In genomic region chr7:25651281-25651680, GRCm38 (mm10) we compare ENCODE assay signal across 9 mouse cellular contexts. TPM values are rescaled to one million over a fixed set of nuclear protein-coding genes. Genes with fewer than 3 reads are reported as not detected.
A peak's percentile ranks its signal among the peaks of the same experiment; 100 is the strongest.
DNase-seq lines count a peak whose midpoint lies in the region; ATAC-seq and TF ChIP-seq lines count a peak whose summit lies in the region.
"Had no signal": no experiment of that assay in that cellular context is flagged by ENCODE, and none has a peak within 500 bp of the region (broad histone marks: within the 10 kb centered on the region; RNA-seq: fewer than 3 reads in every experiment).

No protein-coding gene starts in this region.

- no peaks in the 10 kb centered on the region for H3K36me3 ChIP-seq in midbrain, embryonic 11.5 days (ENCODE audit: control insufficient read depth, insufficient read depth, low read length)
- H3K36me3 ChIP-seq in midbrain, postnatal 0 days (ENCODE audit: insufficient read depth, low read length) = no peaks in the 10 kb centered on the region
- H3K36me3 ChIP-seq in macrophage (ENCODE audit: inconsistent target) = no peaks in the 10 kb centered on the region

- H3K9ac ChIP-seq in midbrain, embryonic 11.5 days (ENCODE audit: low read length) = no peak overlapping the region
- no peak overlapping the region for H3K9ac ChIP-seq in midbrain, postnatal 0 days (replicated peaks; ENCODE audit: low read length, poor library complexity, severe bottlenecking)

- no peak overlapping the region for H3K27ac ChIP-seq in midbrain, embryonic 11.5 days (ENCODE audit: low read depth, low read length)
- no peak overlapping the region for H3K27ac ChIP-seq in midbrain, postnatal 0 days (ENCODE audit: low read depth, low read length)
- H3K27ac ChIP-seq in macrophage = peak overlapping the region; percentile 77

- H3K4me1 ChIP-seq in midbrain, embryonic 11.5 days (ENCODE audit: control insufficient read depth, insufficient read depth, low read length) = no peaks in the 10 kb centered on the region
- H3K4me1 ChIP-seq in midbrain, postnatal 0 days (ENCODE audit: insufficient read depth, low read length) = no peaks in the 10 kb centered on the region

- H3K27me3 ChIP-seq in midbrain, embryonic 11.5 days (ENCODE audit: control insufficient read depth, insufficient read depth, low read length) = no peaks in the 10 kb centered on the region
- no peaks in the 10 kb centered on the region for H3K27me3 ChIP-seq in midbrain, postnatal 0 days (ENCODE audit: insufficient read depth, low read length)

- H3K4me2 ChIP-seq in midbrain, embryonic 11.5 days = no peak overlapping the region
- H3K4me2 ChIP-seq in midbrain, postnatal 0 days (ENCODE audit: low read depth, low read length, poor library complexity, severe bottlenecking) = no peak overlapping the region

- no peak for ATAC-seq in midbrain, embryonic 11.5 days (ENCODE audit: low FRiP score)
- ATAC-seq in midbrain, postnatal 0 days (ENCODE audit: low FRiP score) = no peak

- peaks cover 18% of the 10 kb centered on the region; the same call in 1 of the 2 replicates for H3K79me2 ChIP-seq in macrophage (ENCODE audit: inconsistent target)

- 91% methylated on average over 8 of the region's 8 CpGs for WGBS in midbrain, embryonic 11.5 days
- WGBS in midbrain, postnatal 0 days = 89% methylated on average over 8 of the region's 8 CpGs
- 1% methylated on average over 8 of the region's 8 CpGs for WGBS in macrophage (ENCODE audit: missing documents)

- DNase-seq in midbrain, embryonic 11.5 days (ENCODE audit: low spot score, missing footprints) = peak; percentile 47
- DNase-seq in midbrain, postnatal 0 days (ENCODE audit: low spot score) = no peak
- peak; percentile 44 for DNase-seq in brain, adult 2 months (ENCODE audit: low read depth, low spot score)
- peak; percentile 48 to 64 for DNase-seq in thymus, postnatal 36 days
- no peak for DNase-seq in Muller cell, postnatal 12 days (ENCODE audit: inconsistent ontology term)
- no peak for DNase-seq in right cerebral cortex, postnatal 14 days
- DNase-seq: kidney, adult 8-10 months had no signal

- no peak overlapping the region for H3K4me3 ChIP-seq in midbrain, embryonic 11.5 days (ENCODE audit: low read depth, low read length)
- H3K4me3 ChIP-seq in midbrain, postnatal 0 days (ENCODE audit: low read depth, low read length) = no peak overlapping the region
- no peak overlapping the region for H3K4me3 ChIP-seq in macrophage (ENCODE audit: inconsistent target)
- H3K4me3 ChIP-seq: myocyte had no signal

- TF ChIP-seq CTCF in midbrain, postnatal 0 days (IDR thresholded peaks at IDR 0.05) = no peak

- no peaks in the 10 kb centered on the region for H3K9me3 ChIP-seq in midbrain, embryonic 11.5 days (ENCODE audit: control insufficient read depth, low read length)
- H3K9me3 ChIP-seq in midbrain, postnatal 0 days (ENCODE audit: low read length) = no peaks in the 10 kb centered on the region

RNA-seq across cellular contexts. Expression of gene Bckdha, which starts 7.5 kb away (rescaled TPM):
- 30.0 and 35.4 TPM in 2 replicates for polyA plus RNA-seq in midbrain, embryonic 11.5 days (2014; fragmentation: Nextera tagmentation; extraction: Ambion mirVana)
- 64.9 and 78.2 TPM in 2 replicates for total RNA-seq in midbrain, postnatal 0 days (2014; rRNA removed)
- 40.7 and 50.9 TPM in 2 replicates for polyA plus RNA-seq in midbrain, postnatal 0 days (2015; fragmentation: Nextera tagmentation; extraction: Ambion mirVana)
- total RNA-seq in macrophage (2018; cell fraction: chromatin; rRNA removed) = 10 to 100 TPM in 4 of 26 experiments, 1 to 10 TPM in 22; 1.3 to 12.7 (median 6.6) TPM
- 10 to 100 TPM; 16.5 to 35.3 (median 21.6) TPM for total RNA-seq in macrophage (2018; cell fraction: cytosol; rRNA removed)
- total RNA-seq in macrophage (2018; cell fraction: nucleus; rRNA removed) = 10 to 100 TPM in 9 of 26 experiments, 1 to 10 TPM in 17; 3.0 to 14.6 (median 8.6) TPM
- 16.8 to 34.2 TPM (median 16.9 TPM) in 3 replicates for polyA plus RNA-seq in macrophage (2018)

RNA-seq across cellular contexts. Expression of gene Exosc5, which starts 7.7 kb away (rescaled TPM):
- polyA plus RNA-seq in midbrain, embryonic 11.5 days (2014; fragmentation: Nextera tagmentation; extraction: Ambion mirVana) = 40.2 and 46.4 TPM in 2 replicates
- total RNA-seq in midbrain, postnatal 0 days (2014; rRNA removed) = 19.7 and 29.4 TPM in 2 replicates
- polyA plus RNA-seq in midbrain, postnatal 0 days (2015; fragmentation: Nextera tagmentation; extraction: Ambion mirVana) = 27.3 and 29.5 TPM in 2 replicates
- 10 to 100 TPM in 16 of 26 experiments, 1 to 10 TPM in 9, under 1 TPM in 1; 0.49 to 33.8 (median 13.9) TPM for total RNA-seq in macrophage (2018; cell fraction: chromatin; rRNA removed)
- total RNA-seq in macrophage (2018; cell fraction: cytosol; rRNA removed) = 10 to 100 TPM; 16.3 to 28.0 (median 22.7) TPM
- 10 to 100 TPM in 19 of 26 experiments, 1 to 10 TPM in 7; 3.7 to 49.0 (median 13.1) TPM for total RNA-seq in macrophage (2018; cell fraction: nucleus; rRNA removed)
- polyA plus RNA-seq in macrophage (2018) = 8.2 to 37.9 TPM (median 20.7 TPM) in 3 replicates

RNA-seq across cellular contexts. Expression of gene Tmem91, which starts 23.7 kb away (rescaled TPM):
- 0.99 and 1.6 TPM in 2 replicates for polyA plus RNA-seq in midbrain, embryonic 11.5 days (2014; fragmentation: Nextera tagmentation; extraction: Ambion mirVana)
- 60.8 and 94.4 TPM in 2 replicates for total RNA-seq in midbrain, postnatal 0 days (2014; rRNA removed)
- polyA plus RNA-seq in midbrain, postnatal 0 days (2015; fragmentation: Nextera tagmentation; extraction: Ambion mirVana) = 186 and 200 TPM in 2 replicates
- 1 to 10 TPM in 21 of 26 experiments, under 1 TPM in 3, not detected in 2; 0.51 to 5.9 (median 2.9) TPM for total RNA-seq in macrophage (2018; cell fraction: chromatin; rRNA removed)
- 1 to 10 TPM in 10 of 26 experiments, under 1 TPM in 14, not detected in 2; 0.19 to 2.0 (median 0.92) TPM for total RNA-seq in macrophage (2018; cell fraction: cytosol; rRNA removed)
- total RNA-seq in macrophage (2018; cell fraction: nucleus; rRNA removed) = 1 to 10 TPM in 18 of 26 experiments, under 1 TPM in 6, not detected in 2; 0.56 to 3.5 (median 1.9) TPM
- 0.25 to 0.59 TPM (median 0.32 TPM) in 3 replicates for polyA plus RNA-seq in macrophage (2018)

RNA-seq across cellular contexts. Expression of gene B3gnt8, which starts 24.8 kb away (rescaled TPM):
- polyA plus RNA-seq in midbrain, embryonic 11.5 days (2014; fragmentation: Nextera tagmentation; extraction: Ambion mirVana) = 0.36 and 0.65 TPM in 2 replicates
- total RNA-seq in midbrain, postnatal 0 days (2014; rRNA removed) = 0.80 and 1.4 TPM in 2 replicates
- 0.62 and 0.97 TPM in 2 replicates for polyA plus RNA-seq in midbrain, postnatal 0 days (2015; fragmentation: Nextera tagmentation; extraction: Ambion mirVana)
- 10 to 100 TPM in 18 of 26 experiments, 1 to 10 TPM in 8; 2.5 to 28.2 (median 12.0) TPM for total RNA-seq in macrophage (2018; cell fraction: chromatin; rRNA removed)
- 10 to 100 TPM; 14.2 to 38.5 (median 27.4) TPM for total RNA-seq in macrophage (2018; cell fraction: cytosol; rRNA removed)
- total RNA-seq in macrophage (2018; cell fraction: nucleus; rRNA removed) = 10 to 100 TPM in 25 of 26 experiments, 1 to 10 TPM in 1; 6.4 to 60.8 (median 36.3) TPM
- 21.5 to 44.1 TPM (median 21.7 TPM) in 3 replicates for polyA plus RNA-seq in macrophage (2018)

RNA-seq across cellular contexts. Expression of gene B9d2, which starts 29.3 kb away (rescaled TPM):
- 30.7 and 31.1 TPM in 2 replicates for polyA plus RNA-seq in midbrain, embryonic 11.5 days (2014; fragmentation: Nextera tagmentation; extraction: Ambion mirVana)
- total RNA-seq in midbrain, postnatal 0 days (2014; rRNA removed) = 22.8 and 32.1 TPM in 2 replicates
- 58.2 and 67.2 TPM in 2 replicates for polyA plus RNA-seq in midbrain, postnatal 0 days (2015; fragmentation: Nextera tagmentation; extraction: Ambion mirVana)
- 10 to 100 TPM in 19 of 26 experiments, 1 to 10 TPM in 7; 5.0 to 21.3 (median 11.6) TPM for total RNA-seq in macrophage (2018; cell fraction: chromatin; rRNA removed)
- 10 to 100 TPM in 25 of 26 experiments, 1 to 10 TPM in 1; 9.7 to 17.8 (median 14.2) TPM for total RNA-seq in macrophage (2018; cell fraction: cytosol; rRNA removed)
- total RNA-seq in macrophage (2018; cell fraction: nucleus; rRNA removed) = 10 to 100 TPM in 15 of 26 experiments, 1 to 10 TPM in 11; 4.5 to 20.0 (median 11.0) TPM
- polyA plus RNA-seq in macrophage (2018) = 6.8 to 17.7 TPM (median 9.7 TPM) in 3 replicates

Comparison
In these comparisons a context has a peak if more than half of its experiments do, and no peak if none do; other contexts are left out.
1. DNase-seq: peak in midbrain, embryonic 11.5 days (single experiment), brain, adult 2 months (single experiment) and thymus, postnatal 36 days (2 of 2); none in midbrain, postnatal 0 days (single experiment), Muller cell, postnatal 12 days (single experiment) and right cerebral cortex, postnatal 14 days (single experiment).
2. RNA of gene Tmem91, which starts 23.7 kb away (polyA plus RNA-seq): 186 to 200 TPM in midbrain, postnatal 0 days; 0.99 to 1.6 TPM in midbrain, embryonic 11.5 days and 0.25 to 0.59 TPM in macrophage; every median in the first group is over 10 times any median in the second.